Mouse (Mus musculus): ENCODE results near the gene Palm. TPM values are rescaled to one million over a fixed set of nuclear protein-coding genes. Genes with fewer than 3 reads are reported as not detected.

Palm gene
- polyA plus RNA-seq, 1 experiment from 2014 or later, result 270 TPM

DNA sequence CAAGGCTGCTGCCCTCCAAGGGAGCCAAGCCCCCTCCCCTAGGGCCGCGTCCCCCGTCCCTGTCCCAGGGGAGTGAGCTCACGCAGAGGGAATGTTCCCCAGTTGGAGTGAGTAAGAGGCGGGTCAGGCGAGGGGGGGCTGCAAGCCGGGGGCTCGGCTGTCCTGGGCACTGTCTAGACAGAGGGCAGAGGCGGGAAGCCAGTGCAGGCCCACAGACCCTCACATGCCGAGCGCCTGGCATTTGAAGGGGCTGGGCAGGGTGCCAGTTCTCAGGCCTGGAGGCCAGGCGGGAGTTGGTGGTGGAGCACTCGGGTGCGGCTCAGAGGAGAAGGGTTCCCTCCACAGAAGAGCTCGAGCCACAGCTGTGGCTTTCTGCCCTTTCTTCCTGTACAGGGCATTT lies 15.4 kb upstream of the Palm start:
- WGBS, result 10% methylated on average over 15 of the region's 15 CpGs
- H3K27ac ChIP-seq (replicated peaks; ENCODE audit: low read depth, low read length), result no peak overlapping the region
- no peak overlapping the region for H3K4me2 ChIP-seq (ENCODE audit: low read length)
- no peak for ATAC-seq (ENCODE audit: low FRiP score, low TSS enrichment)
- H3K4me1 ChIP-seq (ENCODE audit: control insufficient read depth, insufficient read depth, low read length), result peaks cover 7% of the 10 kb centered on the region; the same call in 1 of the 2 replicates
- peak; percentile 71 for DNase-seq
- peaks cover 3% of the 10 kb centered on the region; the same call in 1 of the 2 replicates for H3K9me3 ChIP-seq (ENCODE audit: control insufficient read depth, low read length)
- peaks cover 37% of the 10 kb centered on the region; the same call in 1 of the 2 replicates for H3K27me3 ChIP-seq (ENCODE audit: control insufficient read depth, insufficient read depth, low read length)
- H3K9ac ChIP-seq (replicated peaks; ENCODE audit: low read length), result no peak overlapping the region
- no peak overlapping the region for H3K4me3 ChIP-seq (replicated peaks; ENCODE audit: low read depth, low read length)
- no peaks in the 10 kb centered on the region for H3K36me3 ChIP-seq (ENCODE audit: control insufficient read depth, insufficient read depth, low read length)

DNA sequence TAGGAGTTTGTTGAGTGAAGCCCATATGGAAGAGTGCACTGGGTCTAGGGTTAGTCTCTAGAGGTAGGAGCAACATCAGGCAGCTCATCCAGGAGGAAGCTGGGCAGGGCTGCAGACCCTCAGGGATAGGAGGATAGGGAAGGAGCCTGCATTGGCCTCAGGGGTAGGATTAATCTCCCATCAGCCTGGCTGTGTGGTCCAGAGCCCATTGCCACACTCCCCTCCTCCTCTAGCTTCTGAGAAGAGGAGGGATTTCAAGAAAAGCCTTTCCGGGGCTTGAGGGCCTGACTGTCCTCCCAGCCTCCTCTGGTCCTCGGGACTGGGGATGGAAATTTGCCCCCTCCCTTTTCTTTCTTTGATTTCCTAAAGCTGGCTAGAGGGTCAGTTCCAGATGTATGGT lies 14.2 kb upstream of the Palm start:
- DNase-seq, result no peak
- H3K9me3 ChIP-seq (ENCODE audit: control insufficient read depth, low read length), result peaks cover 3% of the 10 kb centered on the region; the same call in 1 of the 2 replicates
- no peak overlapping the region for H3K4me2 ChIP-seq (ENCODE audit: low read length)
- ATAC-seq (ENCODE audit: low FRiP score, low TSS enrichment), result no peak
- H3K27me3 ChIP-seq (ENCODE audit: control insufficient read depth, insufficient read depth, low read length), result peaks cover 37% of the 10 kb centered on the region; the same call in 1 of the 2 replicates
- no peak overlapping the region for H3K4me3 ChIP-seq (replicated peaks; ENCODE audit: low read depth, low read length)
- no peaks in the 10 kb centered on the region for H3K36me3 ChIP-seq (ENCODE audit: control insufficient read depth, insufficient read depth, low read length)
- WGBS, result 10% methylated on average over 2 of the region's 2 CpGs
- no peak overlapping the region for H3K27ac ChIP-seq (replicated peaks; ENCODE audit: low read depth, low read length)
- no peak overlapping the region for H3K9ac ChIP-seq (replicated peaks; ENCODE audit: low read length)
- H3K4me1 ChIP-seq (ENCODE audit: control insufficient read depth, insufficient read depth, low read length), result peaks cover 7% of the 10 kb centered on the region; the same call in 1 of the 2 replicates

DNA sequence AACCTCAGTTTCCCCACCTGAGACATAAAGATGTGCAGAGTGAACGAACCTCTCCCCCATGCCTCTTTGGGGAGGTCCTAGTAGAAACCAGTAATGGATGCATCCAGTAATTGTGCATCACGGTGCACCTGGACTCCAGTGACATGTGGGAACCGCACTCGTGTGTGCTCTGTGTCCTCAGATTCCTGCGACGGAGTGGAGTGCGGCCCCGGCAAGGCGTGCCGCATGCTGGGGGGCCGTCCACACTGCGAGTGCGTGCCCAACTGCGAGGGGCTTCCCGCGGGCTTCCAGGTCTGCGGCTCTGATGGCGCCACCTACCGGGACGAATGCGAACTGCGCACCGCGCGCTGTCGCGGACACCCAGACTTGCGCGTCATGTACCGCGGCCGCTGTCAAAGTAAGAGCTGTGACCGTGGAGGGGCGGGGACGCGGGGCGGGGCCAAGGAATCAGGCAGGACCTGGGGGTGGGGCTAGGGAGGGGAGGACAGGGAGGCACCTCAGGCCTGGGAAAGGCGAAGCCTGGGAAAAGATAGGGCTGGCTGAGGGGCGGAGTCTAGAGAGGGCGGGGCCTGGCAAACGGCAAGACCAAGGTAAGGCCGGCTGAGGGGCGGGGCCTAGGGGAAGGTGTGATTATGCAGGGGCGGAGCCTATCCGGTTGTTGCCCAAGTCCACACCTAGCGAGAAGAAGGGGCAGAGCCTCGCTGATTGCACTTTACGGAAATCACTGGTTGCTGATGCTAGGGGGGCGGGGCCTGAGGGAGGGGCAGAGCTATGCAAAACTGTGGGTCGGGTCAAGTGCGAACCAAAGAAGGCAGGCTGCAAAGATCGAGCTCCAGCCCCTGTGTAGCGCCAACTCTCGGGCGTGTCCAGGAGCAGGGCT lies 13.3 kb upstream of the Palm start:
- Histone ChIP-seq H3K27ac (replicated peaks; ENCODE audit: low read depth, low read length) (no peak overlapping the region), H3K36me3 (ENCODE audit: control insufficient read depth, insufficient read depth, low read length) (no peaks in the 10 kb centered on the region), H3K27me3 (ENCODE audit: control insufficient read depth, insufficient read depth, low read length) (peaks cover 37% of the 10 kb centered on the region; the same call in 1 of the 2 replicates), H3K4me2 (ENCODE audit: low read length) (peak overlapping the region; percentile 70), H3K4me1 (ENCODE audit: control insufficient read depth, insufficient read depth, low read length) (peaks cover 7% of the 10 kb centered on the region; the same call in 1 of the 2 replicates), H3K9me3 (ENCODE audit: control insufficient read depth, low read length) (peaks cover 1% of the 10 kb centered on the region; the same call in 1 of the 2 replicates), H3K9ac (replicated peaks; ENCODE audit: low read length) (no peak overlapping the region), H3K4me3 (replicated peaks; ENCODE audit: low read depth, low read length) (peak overlapping the region; percentile 40)
- ATAC-seq (ENCODE audit: low FRiP score, low TSS enrichment), result peak; percentile 89
- WGBS, result 2% methylated on average over 55 of the region's 55 CpGs
- peak; percentile 94 for DNase-seq

DNA sequence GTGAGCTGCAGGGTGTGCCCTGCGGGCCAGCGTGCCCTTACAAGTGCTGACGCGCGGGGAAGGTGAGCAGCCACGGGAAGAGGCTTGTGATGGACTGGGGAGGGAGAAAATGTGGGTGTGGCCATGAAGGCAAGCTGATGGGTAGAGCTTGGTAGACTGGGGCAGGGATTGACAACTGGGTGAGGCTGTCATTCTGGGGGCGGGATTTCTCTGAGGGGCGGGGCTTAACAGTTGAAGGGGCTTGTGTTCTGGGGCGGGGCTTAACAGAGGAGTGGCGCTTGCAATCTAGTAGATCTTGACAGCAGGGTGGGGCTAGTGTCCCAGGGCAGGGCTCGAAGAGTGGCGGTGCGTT lies 12.7 kb upstream of the Palm start:
- Histone ChIP-seq H3K27me3 (ENCODE audit: control insufficient read depth, insufficient read depth, low read length) (peaks cover 37% of the 10 kb centered on the region; the same call in 1 of the 2 replicates), H3K36me3 (ENCODE audit: control insufficient read depth, insufficient read depth, low read length) (no peaks in the 10 kb centered on the region), H3K4me1 (ENCODE audit: control insufficient read depth, insufficient read depth, low read length) (peaks cover 7% of the 10 kb centered on the region; the same call in 1 of the 2 replicates), H3K4me3 (replicated peaks; ENCODE audit: low read depth, low read length) (peak overlapping the region; percentile 40), H3K27ac (replicated peaks; ENCODE audit: low read depth, low read length) (no peak overlapping the region), H3K4me2 (ENCODE audit: low read length) (peak overlapping the region; percentile 70), H3K9ac (replicated peaks; ENCODE audit: low read length) (no peak overlapping the region), H3K9me3 (ENCODE audit: control insufficient read depth, low read length) (no peaks in the 10 kb centered on the region)
- WGBS, result under 1% methylated on average over 13 of the region's 13 CpGs
- ATAC-seq (ENCODE audit: low FRiP score, low TSS enrichment) (no peak; the same call in 1 of the 2 replicates), DNase-seq (peak; percentile 64)

DNA sequence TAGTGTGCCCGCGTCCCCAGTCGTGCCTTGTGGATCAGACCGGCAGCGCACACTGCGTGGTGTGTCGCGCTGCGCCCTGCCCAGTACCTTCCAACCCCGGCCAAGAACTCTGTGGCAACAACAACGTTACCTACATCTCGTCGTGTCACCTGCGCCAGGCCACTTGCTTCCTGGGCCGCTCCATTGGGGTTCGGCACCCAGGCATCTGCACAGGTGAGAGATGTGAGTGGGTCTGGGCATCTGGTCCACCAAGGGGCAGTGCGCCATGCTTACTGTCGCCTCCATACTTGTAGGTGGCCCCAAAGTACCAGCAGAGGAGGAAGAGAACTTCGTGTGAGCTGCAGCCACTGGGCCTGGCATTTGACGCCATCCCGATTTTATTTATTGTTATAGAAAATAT lies 12.2 kb upstream of the Palm start:
- Histone ChIP-seq H3K36me3 (ENCODE audit: control insufficient read depth, insufficient read depth, low read length) (no peaks in the 10 kb centered on the region), H3K27me3 (ENCODE audit: control insufficient read depth, insufficient read depth, low read length) (peaks cover 37% of the 10 kb centered on the region; the same call in 1 of the 2 replicates), H3K4me2 (ENCODE audit: low read length) (peak overlapping the region; percentile 70), H3K4me1 (ENCODE audit: control insufficient read depth, insufficient read depth, low read length) (peaks cover 7% of the 10 kb centered on the region; the same call in 1 of the 2 replicates), H3K9ac (replicated peaks; ENCODE audit: low read length) (no peak overlapping the region), H3K9me3 (ENCODE audit: control insufficient read depth, low read length) (no peaks in the 10 kb centered on the region), H3K27ac (replicated peaks; ENCODE audit: low read depth, low read length) (no peak overlapping the region), H3K4me3 (replicated peaks; ENCODE audit: low read depth, low read length) (peak overlapping the region; percentile 40)
- 31% methylated on average over 21 of the region's 21 CpGs for WGBS
- DNase-seq (no peak), ATAC-seq (ENCODE audit: low FRiP score, low TSS enrichment) (no peak)

DNA sequence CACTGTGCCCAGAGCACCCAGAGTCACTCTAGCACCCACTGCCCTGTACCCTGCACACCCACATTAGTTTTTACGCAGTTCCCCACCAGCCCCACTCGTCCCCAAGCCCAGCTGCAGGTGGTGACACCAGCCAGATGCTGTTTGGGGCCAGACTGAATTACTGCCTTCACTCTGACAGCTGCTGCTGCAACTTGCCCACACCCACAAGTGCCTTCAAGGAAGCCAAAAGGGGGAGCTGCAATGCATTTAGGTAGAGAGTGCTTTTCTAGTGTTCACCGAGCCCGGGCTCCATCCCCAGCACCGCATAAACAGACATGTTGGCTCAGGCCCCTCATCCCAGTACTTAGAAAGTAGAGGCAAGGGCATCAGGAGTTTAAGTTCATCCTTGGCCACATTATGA lies 11.4 kb upstream of the Palm start:
- H3K9me3 ChIP-seq (ENCODE audit: control insufficient read depth, low read length), result no peaks in the 10 kb centered on the region
- 58% methylated on average over 5 of the region's 5 CpGs for WGBS
- H3K9ac ChIP-seq (replicated peaks; ENCODE audit: low read length), result no peak overlapping the region
- peaks cover 33% of the 10 kb centered on the region; the same call in 1 of the 2 replicates for H3K27me3 ChIP-seq (ENCODE audit: control insufficient read depth, insufficient read depth, low read length)
- H3K4me2 ChIP-seq (ENCODE audit: low read length), result no peak overlapping the region
- DNase-seq (no peak), ATAC-seq (ENCODE audit: low FRiP score, low TSS enrichment) (no peak)
- peaks cover 7% of the 10 kb centered on the region; the same call in 1 of the 2 replicates for H3K4me1 ChIP-seq (ENCODE audit: control insufficient read depth, insufficient read depth, low read length)
- H3K27ac ChIP-seq (replicated peaks; ENCODE audit: low read depth, low read length), result no peak overlapping the region
- H3K36me3 ChIP-seq (ENCODE audit: control insufficient read depth, insufficient read depth, low read length), result no peaks in the 10 kb centered on the region
- no peak overlapping the region for H3K4me3 ChIP-seq (replicated peaks; ENCODE audit: low read depth, low read length)

DNA sequence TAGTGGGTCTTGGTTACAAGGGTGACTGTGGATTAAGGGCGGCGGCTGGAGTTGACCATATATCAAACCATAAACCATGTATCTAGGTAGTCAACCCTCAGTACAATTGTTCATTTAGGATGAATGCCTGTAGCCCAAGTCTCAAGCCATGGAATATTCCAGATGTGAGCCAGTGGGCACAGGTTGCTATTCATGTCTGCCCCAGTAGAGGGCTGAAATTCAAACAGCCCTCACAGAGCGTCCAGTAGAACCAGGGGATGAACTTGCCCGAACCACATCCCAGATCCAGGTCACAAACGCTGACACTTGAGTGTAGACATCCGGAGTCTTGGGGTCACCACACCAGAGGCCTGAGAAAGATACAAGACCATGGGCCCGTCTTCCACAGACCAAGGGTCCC lies 10.3 kb upstream of the Palm start:
- no peak for ATAC-seq (ENCODE audit: low FRiP score, low TSS enrichment)
- Histone ChIP-seq H3K4me1 (ENCODE audit: control insufficient read depth, insufficient read depth, low read length) (peaks cover 7% of the 10 kb centered on the region; the same call in 1 of the 2 replicates), H3K27ac (replicated peaks; ENCODE audit: low read depth, low read length) (no peak overlapping the region), H3K4me2 (ENCODE audit: low read length) (no peak overlapping the region), H3K27me3 (ENCODE audit: control insufficient read depth, insufficient read depth, low read length) (peaks cover 27% of the 10 kb centered on the region; the same call in 1 of the 2 replicates), H3K4me3 (replicated peaks; ENCODE audit: low read depth, low read length) (no peak overlapping the region), H3K9ac (replicated peaks; ENCODE audit: low read length) (no peak overlapping the region), H3K9me3 (ENCODE audit: control insufficient read depth, low read length) (no peaks in the 10 kb centered on the region), H3K36me3 (ENCODE audit: control insufficient read depth, insufficient read depth, low read length) (no peaks in the 10 kb centered on the region)
- whole genome bisulfite sequencing, result 59% methylated on average over 7 of the region's 7 CpGs
- no peak for DNase-seq

DNA sequence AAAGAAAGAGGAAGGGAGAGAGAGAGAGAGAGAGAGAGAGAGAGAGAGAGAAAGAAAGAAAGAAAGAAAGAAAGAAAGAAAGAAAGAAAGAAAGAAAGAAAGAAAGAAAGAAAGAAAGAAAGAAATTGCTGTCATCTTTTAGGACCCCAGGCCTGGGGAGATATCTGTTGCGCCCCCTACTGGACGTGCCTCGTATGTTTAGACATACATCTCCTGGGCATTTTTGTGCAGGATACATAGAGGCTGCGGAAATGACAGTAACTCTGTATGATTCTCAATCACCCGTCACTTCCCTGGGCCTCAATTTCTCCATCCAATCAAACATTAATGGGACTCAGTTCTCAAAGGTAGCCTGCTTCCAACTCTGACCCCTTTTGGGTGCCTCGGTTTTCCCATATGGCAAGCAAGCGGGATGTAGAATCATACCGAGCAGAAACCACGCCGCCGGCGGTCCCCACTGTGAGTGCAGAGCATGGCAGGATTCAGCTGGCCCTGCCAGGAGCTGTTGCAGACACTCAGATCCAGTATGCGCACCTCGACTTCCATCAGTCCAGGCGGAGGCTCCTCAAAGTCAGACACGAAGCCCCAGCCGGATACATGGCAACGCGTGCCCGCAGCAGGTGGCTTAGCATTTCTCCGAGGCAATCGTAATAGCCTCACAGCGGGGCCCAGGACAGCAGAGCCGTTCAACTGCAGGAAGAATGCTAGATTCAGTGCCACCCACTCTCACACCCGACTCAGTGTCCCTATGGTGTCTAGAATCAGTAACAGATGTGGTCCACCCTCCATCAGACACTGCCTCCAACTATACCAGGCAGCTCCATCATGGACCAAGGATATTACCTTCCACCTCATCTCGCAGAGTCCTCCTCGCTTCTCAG lies 9.2 kb upstream of the Palm start:
- H3K36me3 ChIP-seq (ENCODE audit: control insufficient read depth, insufficient read depth, low read length), result no peaks in the 10 kb centered on the region
- WGBS, result 37% methylated on average over 27 of the region's 27 CpGs
- DNase-seq, result peak; percentile 73

More for the DNA sequence above, 9.2 kb upstream of the Palm start:
- ATAC-seq (ENCODE audit: low FRiP score, low TSS enrichment), result no peak
- Histone ChIP-seq H3K4me3 (replicated peaks; ENCODE audit: low read depth, low read length) (no peak overlapping the region), H3K27ac (replicated peaks; ENCODE audit: low read depth, low read length) (no peak overlapping the region), H3K4me1 (ENCODE audit: control insufficient read depth, insufficient read depth, low read length) (peaks cover 7% of the 10 kb centered on the region; the same call in 1 of the 2 replicates), H3K4me2 (ENCODE audit: low read length) (no peak overlapping the region), H3K27me3 (ENCODE audit: control insufficient read depth, insufficient read depth, low read length) (peaks cover 20% of the 10 kb centered on the region; the same call in 1 of the 2 replicates), H3K9ac (replicated peaks; ENCODE audit: low read length) (0 out of 2 replicates have a peak overlapping the region, but pooled peaks have one; percentile 1), H3K9me3 (ENCODE audit: control insufficient read depth, low read length) (no peaks in the 10 kb centered on the region)

Measured in midbrain, embryonic 14.5 days (tissue).